Mouse (Mus musculus): ENCODE data around the gene Coro1c.

- no peak for TF ChIP-seq GATA1 (IDR thresholded peaks at IDR 0.05; ENCODE audit: borderline replicate concordance, low read length)
- TF ChIP-seq FLI1 (IDR thresholded peaks at IDR 0.05; ENCODE audit: low read length) = no peak
These were observed 53.4 kb downstream of the Coro1c start for GRCm38 (mm10) chr5:113855117-113855516.

Measured in megakaryocyte, embryonic 14.5 days (primary cell).